Mouse (Mus musculus): ENCODE results near the gene Phykpl. TPM values are rescaled to one million over a fixed set of nuclear protein-coding genes. Genes with fewer than 3 reads are reported as not detected.
A peak's percentile ranks its signal among the peaks of the same experiment; 100 is the strongest.

Gene Phykpl
- polyA plus RNA-seq, 1 experiment from 2014 or later: 11.0 TPM

DNA sequence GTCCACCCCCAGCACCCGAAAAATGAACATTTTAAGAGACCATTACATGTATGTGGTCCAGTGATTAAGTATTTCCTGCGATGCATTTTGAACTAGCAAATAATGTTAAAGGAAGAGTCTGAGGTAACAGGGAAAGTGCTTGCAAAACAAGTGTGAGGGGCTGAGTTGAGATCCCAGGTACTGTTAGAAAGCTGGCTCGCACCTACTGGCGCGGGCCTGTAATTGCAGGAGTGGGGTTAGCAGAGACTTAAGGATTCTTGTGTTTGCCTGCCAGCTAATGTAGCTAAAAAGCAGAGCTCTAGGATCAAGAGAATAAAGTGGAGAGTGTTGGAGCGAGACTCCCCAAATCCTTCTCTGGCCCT lies 51.7 kb downstream of the Phykpl start:
- Histone ChIP-seq H3K27me3 (ENCODE audit: control insufficient read depth, insufficient read depth, low read length) (no peaks in the 10 kb centered on the region), H3K4me2 (ENCODE audit: low read depth) (peak overlapping the region; percentile 77), H3K9ac (ENCODE audit: low read length) (peak overlapping the region; percentile 72), H3K9me3 (ENCODE audit: control insufficient read depth, low read length) (no peaks in the 10 kb centered on the region), H3K36me3 (ENCODE audit: control insufficient read depth, insufficient read depth, low read length) (no peaks in the 10 kb centered on the region), H3K27ac (ENCODE audit: low read depth, low read length) (no peak overlapping the region), H3K4me3 (ENCODE audit: low read depth, low read length) (peak overlapping the region; percentile 74), H3K4me1 (ENCODE audit: control insufficient read depth, insufficient read depth, low read length) (peaks cover 3% of the 10 kb centered on the region; the same call in 1 of the 2 replicates)
- peak; percentile 73 for DNase-seq (ENCODE audit: low spot score)
- 5% methylated on average over 6 of the region's 6 CpGs for WGBS
- ATAC-seq (ENCODE audit: insufficient read depth, low FRiP score, low TSS enrichment): peak; percentile 58; the same call in 1 of the 2 replicates

DNA sequence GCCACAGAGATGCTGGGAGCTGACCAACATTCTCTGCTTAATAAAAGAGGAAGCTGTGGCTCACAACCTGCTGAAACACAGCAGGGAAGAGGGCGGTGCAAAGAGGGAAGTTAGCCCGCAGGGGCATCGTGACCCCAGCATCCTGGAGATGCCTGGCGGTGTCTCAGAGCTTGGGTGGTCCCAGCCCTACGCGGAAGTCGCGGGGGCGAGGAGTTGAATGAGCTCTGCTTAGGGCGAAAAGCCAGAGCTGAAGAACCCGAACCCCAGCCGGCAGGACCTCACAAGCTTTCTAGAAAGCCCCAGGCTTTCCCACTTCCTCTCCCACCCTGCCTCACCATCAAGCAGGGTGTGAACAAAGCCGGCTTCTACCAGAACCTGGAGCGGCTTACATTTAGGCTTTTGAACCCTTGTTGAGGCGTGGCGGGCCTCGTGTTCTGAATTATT lies 53.4 kb downstream of the Phykpl start:
- Histone ChIP-seq H3K27ac (ENCODE audit: low read depth, low read length) (no peak overlapping the region), H3K4me3 (ENCODE audit: low read depth, low read length) (no peak overlapping the region), H3K27me3 (ENCODE audit: control insufficient read depth, insufficient read depth, low read length) (no peaks in the 10 kb centered on the region), H3K36me3 (ENCODE audit: control insufficient read depth, insufficient read depth, low read length) (no peaks in the 10 kb centered on the region), H3K9me3 (ENCODE audit: control insufficient read depth, low read length) (no peaks in the 10 kb centered on the region), H3K9ac (ENCODE audit: low read length) (peak overlapping the region; percentile 40; the same call in 1 of the 2 replicates), H3K4me2 (ENCODE audit: low read depth) (0 out of 2 replicates have a peak overlapping the region, but pooled peaks have one; percentile 1), H3K4me1 (ENCODE audit: control insufficient read depth, insufficient read depth, low read length) (peaks cover 3% of the 10 kb centered on the region; the same call in 1 of the 2 replicates)
- ATAC-seq (ENCODE audit: insufficient read depth, low FRiP score, low TSS enrichment) (no peak), DNase-seq (ENCODE audit: low spot score) (peak; percentile 69)
- WGBS: 3% methylated on average over 17 of the region's 17 CpGs

DNA sequence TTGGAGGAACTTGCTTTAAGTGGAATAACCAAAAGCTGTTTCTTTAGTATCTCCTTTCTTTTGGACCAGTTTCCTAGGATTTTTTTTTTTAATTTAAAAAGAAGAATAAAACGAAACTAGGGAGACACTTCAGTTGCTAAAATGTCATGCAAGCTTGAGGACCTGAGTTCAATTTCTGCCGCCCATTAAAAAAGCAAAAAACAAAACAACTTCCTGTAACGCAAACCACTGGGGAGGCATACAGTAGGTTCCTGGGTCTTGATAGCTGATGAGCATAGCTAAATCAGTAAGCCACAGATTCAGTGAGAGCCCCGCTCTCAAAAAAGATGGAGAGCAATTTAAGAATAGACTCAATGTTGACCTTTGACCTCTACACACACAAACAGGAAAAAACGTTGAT lies 53.9 kb downstream of the Phykpl start:
- WGBS: 69% methylated on average over 5 of the region's 5 CpGs
- H3K4me2 ChIP-seq (ENCODE audit: low read depth): no peak overlapping the region
- H3K27ac ChIP-seq (ENCODE audit: low read depth, low read length): no peak overlapping the region
- H3K36me3 ChIP-seq (ENCODE audit: control insufficient read depth, insufficient read depth, low read length): no peaks in the 10 kb centered on the region
- ATAC-seq (ENCODE audit: insufficient read depth, low FRiP score, low TSS enrichment) (no peak), DNase-seq (ENCODE audit: low spot score) (no peak)
- H3K4me3 ChIP-seq (ENCODE audit: low read depth, low read length): no peak overlapping the region
- no peaks in the 10 kb centered on the region for H3K9me3 ChIP-seq (ENCODE audit: control insufficient read depth, low read length)
- H3K27me3 ChIP-seq (ENCODE audit: control insufficient read depth, insufficient read depth, low read length): no peaks in the 10 kb centered on the region
- H3K4me1 ChIP-seq (ENCODE audit: control insufficient read depth, insufficient read depth, low read length): peaks cover 3% of the 10 kb centered on the region; the same call in 1 of the 2 replicates
- no peak overlapping the region for H3K9ac ChIP-seq (ENCODE audit: low read length)

DNA sequence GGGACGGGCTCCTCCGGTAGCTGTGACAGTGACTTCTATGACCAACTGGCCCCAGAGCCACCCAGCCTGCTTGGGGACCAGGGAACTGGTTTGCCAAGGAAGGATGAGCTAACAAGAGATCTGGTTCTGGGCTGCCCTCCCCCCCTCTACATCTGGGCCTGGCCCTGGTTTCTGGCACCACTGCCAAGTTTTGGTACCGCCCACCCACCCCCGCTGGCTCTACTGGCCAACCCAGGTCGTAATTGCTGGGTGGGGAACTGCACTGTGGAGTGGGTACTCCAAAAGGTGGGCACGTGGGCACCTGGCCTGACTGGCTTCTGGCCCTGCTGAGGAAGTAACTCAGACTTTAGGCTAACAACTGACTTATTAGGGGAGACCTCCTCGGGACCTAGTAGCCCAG lies 56.2 kb downstream of the Phykpl start:
- Histone ChIP-seq H3K4me1 (ENCODE audit: control insufficient read depth, insufficient read depth, low read length) (no peaks in the 10 kb centered on the region), H3K9me3 (ENCODE audit: control insufficient read depth, low read length) (no peaks in the 10 kb centered on the region), H3K4me2 (ENCODE audit: low read depth) (no peak overlapping the region), H3K9ac (ENCODE audit: low read length) (no peak overlapping the region), H3K27ac (ENCODE audit: low read depth, low read length) (no peak overlapping the region), H3K4me3 (ENCODE audit: low read depth, low read length) (no peak overlapping the region), H3K27me3 (ENCODE audit: control insufficient read depth, insufficient read depth, low read length) (no peaks in the 10 kb centered on the region), H3K36me3 (ENCODE audit: control insufficient read depth, insufficient read depth, low read length) (peaks cover 4% of the 10 kb centered on the region; the same call in 1 of the 2 replicates)
- 89% methylated on average over 7 of the region's 7 CpGs for WGBS
- no peak for DNase-seq (ENCODE audit: low spot score)
- no peak for ATAC-seq (ENCODE audit: insufficient read depth, low FRiP score, low TSS enrichment)

DNA sequence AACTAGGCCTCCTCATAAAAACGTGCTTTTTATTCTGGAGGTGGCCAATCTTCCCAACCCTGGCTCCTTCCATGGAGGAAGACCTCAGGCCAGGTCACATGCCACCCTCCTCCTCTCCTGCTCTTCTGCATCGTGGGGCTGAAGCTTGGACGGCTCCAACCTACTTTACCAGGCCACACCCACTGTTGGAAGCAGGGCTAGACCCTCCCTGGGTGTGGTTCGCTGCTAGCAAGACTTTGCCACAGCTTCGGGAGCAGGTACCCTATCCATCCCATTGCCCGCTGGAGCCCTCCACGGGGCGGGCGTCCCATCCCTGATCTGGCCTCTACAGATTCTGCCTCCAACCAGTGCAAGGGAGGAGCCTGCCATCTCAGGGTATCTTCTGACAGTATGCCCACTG lies 58.6 kb downstream of the Phykpl start:
- DNase-seq (ENCODE audit: low spot score): no peak
- H3K27me3 ChIP-seq (ENCODE audit: control insufficient read depth, insufficient read depth, low read length): no peaks in the 10 kb centered on the region
- no peak for ATAC-seq (ENCODE audit: insufficient read depth, low FRiP score, low TSS enrichment)
- no peak overlapping the region for H3K9ac ChIP-seq (ENCODE audit: low read length)
- H3K27ac ChIP-seq (ENCODE audit: low read depth, low read length): no peak overlapping the region
- H3K9me3 ChIP-seq (ENCODE audit: control insufficient read depth, low read length): no peaks in the 10 kb centered on the region
- peaks cover 3% of the 10 kb centered on the region for H3K4me1 ChIP-seq (ENCODE audit: control insufficient read depth, insufficient read depth, low read length)
- no peak overlapping the region for H3K4me3 ChIP-seq (ENCODE audit: low read depth, low read length)
- H3K36me3 ChIP-seq (ENCODE audit: control insufficient read depth, insufficient read depth, low read length): peaks cover 4% of the 10 kb centered on the region; the same call in 1 of the 2 replicates
- H3K4me2 ChIP-seq (ENCODE audit: low read depth): no peak overlapping the region
- 84% methylated on average over 9 of the region's 9 CpGs for WGBS

DNA sequence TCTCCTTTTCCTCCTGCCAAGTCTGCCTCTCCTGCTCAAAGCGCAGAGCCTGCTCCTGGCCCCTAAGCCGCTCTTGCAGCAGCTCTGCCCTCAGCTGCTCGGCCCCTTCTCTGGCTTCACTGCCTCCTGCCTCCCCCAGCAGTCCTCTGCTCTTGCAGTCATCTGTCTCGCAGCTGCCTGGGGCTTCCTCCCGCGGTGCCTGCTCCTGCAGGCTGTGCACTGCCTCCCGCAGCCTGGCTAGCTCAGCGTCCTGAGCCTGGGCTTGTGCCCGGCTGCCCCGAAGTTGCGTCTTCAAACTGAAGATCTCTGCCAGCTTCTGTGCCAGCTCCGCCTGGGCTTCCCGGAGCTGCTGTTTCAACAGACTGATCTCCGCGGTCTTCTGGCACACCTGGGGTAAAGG lies 59.2 kb downstream of the Phykpl start:
- Histone ChIP-seq H3K9me3 (ENCODE audit: control insufficient read depth, low read length) (no peaks in the 10 kb centered on the region), H3K27me3 (ENCODE audit: control insufficient read depth, insufficient read depth, low read length) (no peaks in the 10 kb centered on the region), H3K36me3 (ENCODE audit: control insufficient read depth, insufficient read depth, low read length) (peaks cover 4% of the 10 kb centered on the region; the same call in 1 of the 2 replicates), H3K4me3 (ENCODE audit: low read depth, low read length) (no peak overlapping the region), H3K9ac (ENCODE audit: low read length) (no peak overlapping the region), H3K4me1 (ENCODE audit: control insufficient read depth, insufficient read depth, low read length) (peaks cover 8% of the 10 kb centered on the region), H3K4me2 (ENCODE audit: low read depth) (no peak overlapping the region), H3K27ac (ENCODE audit: low read depth, low read length) (no peak overlapping the region)
- DNase-seq (ENCODE audit: low spot score) (no peak), ATAC-seq (ENCODE audit: insufficient read depth, low FRiP score, low TSS enrichment) (no peak)
- 62% methylated on average over 15 of the region's 15 CpGs for WGBS

DNA sequence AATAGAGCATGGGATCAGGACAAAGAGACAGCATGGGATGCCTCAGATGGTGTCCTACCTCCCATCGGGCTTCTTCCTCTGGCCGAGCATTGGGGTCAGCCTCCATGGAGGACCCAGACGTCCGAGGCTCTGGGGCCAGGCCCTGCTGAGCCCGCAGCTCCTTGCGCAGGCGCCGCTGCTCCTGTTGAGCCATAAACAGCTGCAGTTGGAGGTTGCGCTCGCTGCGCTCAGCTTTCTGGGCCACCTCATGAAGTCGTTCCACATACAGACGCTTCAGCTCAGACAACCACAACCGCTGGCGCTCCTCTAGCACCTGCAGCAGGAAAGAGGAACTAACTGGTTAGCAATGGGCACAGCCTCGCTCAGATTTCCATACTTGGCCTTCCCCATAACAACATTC lies 59.7 kb downstream of the Phykpl start:
- no peak for DNase-seq (ENCODE audit: low spot score)
- no peak overlapping the region for H3K4me3 ChIP-seq (ENCODE audit: low read depth, low read length)
- H3K9ac ChIP-seq (ENCODE audit: low read length): no peak overlapping the region
- H3K4me1 ChIP-seq (ENCODE audit: control insufficient read depth, insufficient read depth, low read length): peaks cover 13% of the 10 kb centered on the region
- no peaks in the 10 kb centered on the region for H3K9me3 ChIP-seq (ENCODE audit: control insufficient read depth, low read length)
- ATAC-seq (ENCODE audit: insufficient read depth, low FRiP score, low TSS enrichment): no peak
- 78% methylated on average over 16 of the region's 16 CpGs for WGBS
- H3K36me3 ChIP-seq (ENCODE audit: control insufficient read depth, insufficient read depth, low read length): peaks cover 4% of the 10 kb centered on the region; the same call in 1 of the 2 replicates
- H3K4me2 ChIP-seq (ENCODE audit: low read depth): no peak overlapping the region
- H3K27me3 ChIP-seq (ENCODE audit: control insufficient read depth, insufficient read depth, low read length): no peaks in the 10 kb centered on the region
- no peak overlapping the region for H3K27ac ChIP-seq (ENCODE audit: low read depth, low read length)

DNA sequence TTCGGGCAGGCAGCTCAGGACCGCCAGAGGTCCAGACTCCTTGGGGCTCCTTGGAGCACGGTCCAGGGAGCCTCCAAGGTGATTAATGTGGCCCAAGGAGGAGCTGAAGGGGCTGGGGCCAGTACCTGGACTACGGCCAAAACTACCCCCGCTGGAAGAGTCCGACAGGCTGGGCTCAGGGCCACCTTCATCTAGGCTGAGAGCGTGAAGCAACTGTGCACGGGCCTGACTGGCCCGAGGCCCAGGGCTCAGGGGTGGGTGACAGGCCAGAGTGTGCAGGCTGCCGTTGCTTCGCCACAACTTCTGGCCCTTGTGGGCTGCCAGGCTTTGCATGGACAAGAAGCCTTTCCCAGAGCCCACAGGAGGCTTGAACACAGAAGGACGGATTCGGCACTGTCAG lies 60.7 kb downstream of the Phykpl start:
- no peak for ATAC-seq (ENCODE audit: insufficient read depth, low FRiP score, low TSS enrichment)
- 90% methylated on average over 13 of the region's 13 CpGs for WGBS
- no peak overlapping the region for H3K27ac ChIP-seq (ENCODE audit: low read depth, low read length)

DNA sequence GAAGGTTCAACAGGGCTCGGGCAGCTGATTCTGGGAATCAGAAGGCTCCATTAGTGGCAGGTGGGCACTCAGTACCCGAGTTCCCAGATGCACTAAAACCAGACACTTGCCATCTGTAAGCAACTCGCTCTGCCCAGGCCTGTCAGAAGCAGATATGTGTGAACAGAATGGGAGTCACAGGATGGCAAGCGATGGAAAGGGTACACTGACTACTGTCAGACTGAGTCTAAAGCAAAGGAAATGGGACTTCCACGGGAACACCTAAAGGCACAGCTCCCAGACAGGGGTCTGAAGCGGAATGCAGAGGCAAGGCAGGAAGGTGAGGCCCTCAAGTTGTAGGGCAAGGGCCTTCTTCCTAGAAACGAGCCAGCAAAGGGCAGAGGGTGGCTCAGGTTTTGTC lies 61.7 kb downstream of the Phykpl start:
- no peak overlapping the region for H3K4me3 ChIP-seq (ENCODE audit: low read depth, low read length)
- WGBS: 84% methylated on average over 7 of the region's 7 CpGs
- no peak for ATAC-seq (ENCODE audit: insufficient read depth, low FRiP score, low TSS enrichment)
- H3K27ac ChIP-seq (ENCODE audit: low read depth, low read length): no peak overlapping the region
- peaks cover 19% of the 10 kb centered on the region for H3K4me1 ChIP-seq (ENCODE audit: control insufficient read depth, insufficient read depth, low read length)
- no peak overlapping the region for H3K9ac ChIP-seq (ENCODE audit: low read length)
- H3K27me3 ChIP-seq (ENCODE audit: control insufficient read depth, insufficient read depth, low read length): peaks cover 9% of the 10 kb centered on the region; the same call in 1 of the 2 replicates
- no peak overlapping the region for H3K4me2 ChIP-seq (ENCODE audit: low read depth)
- no peaks in the 10 kb centered on the region for H3K9me3 ChIP-seq (ENCODE audit: control insufficient read depth, low read length)
- DNase-seq (ENCODE audit: low spot score): no peak
- H3K36me3 ChIP-seq (ENCODE audit: control insufficient read depth, insufficient read depth, low read length): peaks cover 4% of the 10 kb centered on the region; the same call in 1 of the 2 replicates

More for the DNA sequence above, 60.7 kb downstream of the Phykpl start:
- H3K4me1 ChIP-seq (ENCODE audit: control insufficient read depth, insufficient read depth, low read length): peaks cover 17% of the 10 kb centered on the region
- peaks cover 9% of the 10 kb centered on the region; the same call in 1 of the 2 replicates for H3K27me3 ChIP-seq (ENCODE audit: control insufficient read depth, insufficient read depth, low read length)
- peaks cover 4% of the 10 kb centered on the region; the same call in 1 of the 2 replicates for H3K36me3 ChIP-seq (ENCODE audit: control insufficient read depth, insufficient read depth, low read length)
- H3K4me3 ChIP-seq (ENCODE audit: low read depth, low read length): no peak overlapping the region
- H3K9me3 ChIP-seq (ENCODE audit: control insufficient read depth, low read length): no peaks in the 10 kb centered on the region
- no peak overlapping the region for H3K4me2 ChIP-seq (ENCODE audit: low read depth)
- no peak overlapping the region for H3K9ac ChIP-seq (ENCODE audit: low read length)
- no peak for DNase-seq (ENCODE audit: low spot score)
